Comparison of ENCODE assay signal across 19 mouse cellular contexts in the genomic region with DNA sequence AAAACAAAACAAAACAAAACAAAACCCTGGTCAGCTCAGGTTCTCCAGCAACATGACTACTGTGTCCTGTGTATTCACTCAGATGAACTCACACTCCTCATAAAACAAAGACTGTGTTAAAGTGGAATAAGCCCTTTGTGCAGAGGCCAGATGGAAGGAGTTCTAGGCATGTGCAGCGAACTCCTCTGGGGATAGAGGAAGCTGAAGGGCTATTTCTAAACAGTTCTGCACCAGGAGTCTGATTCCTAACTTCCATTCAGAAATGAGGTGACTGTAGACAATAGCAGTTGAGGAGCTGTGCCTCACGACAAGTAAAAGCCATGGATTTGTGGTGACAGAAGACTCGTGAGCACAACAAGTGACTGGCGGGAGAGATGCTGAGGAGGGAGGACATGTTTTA. TPM values are rescaled to one million over a fixed set of nuclear protein-coding genes. Genes with fewer than 3 reads are reported as not detected.
DNase-seq lines count a peak whose midpoint lies in the region; ATAC-seq and TF ChIP-seq lines count a peak whose summit lies in the region.
"Had no signal": no experiment of that assay in that cellular context is flagged by ENCODE, and none has a peak within 500 bp of the region (broad histone marks: within the 10 kb centered on the region; RNA-seq: fewer than 3 reads in every experiment).

No protein-coding gene starts in this region.

- H3K4me2 ChIP-seq in forebrain, postnatal 0 days (ENCODE audit: low read depth), result no peak overlapping the region
- 0 out of 2 replicates have a peak overlapping the region, but pooled peaks have one; percentile 27 for H3K4me2 ChIP-seq in hindbrain, embryonic 16.5 days (ENCODE audit: low read length)
- H3K4me2 ChIP-seq in midbrain, embryonic 16.5 days (ENCODE audit: low read length), result peak overlapping the region; percentile 29
- H3K4me2 ChIP-seq: embryonic facial prominence, embryonic 15.5 days; heart, embryonic 13.5 days had no signal

- TF ChIP-seq POLR2A in brain, embryonic 14.5 days (IDR thresholded peaks at IDR 0.05; ENCODE audit: borderline replicate concordance, extremely low read depth, insufficient read depth, insufficient read length, poor library complexity, severe bottlenecking), result no peak

- no peak for DNase-seq in forebrain, embryonic 10.5 days (ENCODE audit: extremely low spot score, low spot score)
- no peak for DNase-seq in forebrain, postnatal 0 days
- peak; percentile 62 for DNase-seq in brain, embryonic 14.5 days (ENCODE audit: low read depth)
- DNase-seq in layer of hippocampus, postnatal 25 days (ENCODE audit: extremely low spot score in 1 of 2, low spot score in 1 of 2), result no peak
- DNase-seq in frontal cortex, adult 2 months (ENCODE audit: extremely low spot score in 1 of 2, low spot score in 1 of 2), result no peak
- no peak for DNase-seq in layer of hippocampus, adult 9-10 months (ENCODE audit: low spot score)
- DNase-seq: adrenal gland, postnatal 36 days; cerebellum, postnatal 25 days; kidney, adult 18-20 months; kidney, postnatal 25 days; lung, postnatal 14 days had no signal

- H3K9me3 ChIP-seq in forebrain, embryonic 10.5 days, result no peaks in the 10 kb centered on the region
- H3K9me3 ChIP-seq in forebrain, postnatal 0 days (ENCODE audit: low read length), result no peaks in the 10 kb centered on the region
- H3K9me3 ChIP-seq in hindbrain, embryonic 16.5 days (ENCODE audit: control insufficient read depth, low read length), result no peaks in the 10 kb centered on the region
- H3K9me3 ChIP-seq in midbrain, embryonic 16.5 days (replicated peaks; ENCODE audit: control insufficient read depth, low read length, poor library complexity, severe bottlenecking), result no peaks in the 10 kb centered on the region
- H3K9me3 ChIP-seq: embryonic facial prominence, embryonic 15.5 days; heart, embryonic 13.5 days; limb, embryonic 12.5 days had no signal

- H3K4me3 ChIP-seq in forebrain, embryonic 10.5 days, result no peak overlapping the region
- no peak overlapping the region for H3K4me3 ChIP-seq in forebrain, postnatal 0 days (ENCODE audit: low read depth, low read length)
- no peak overlapping the region; the same call in 1 of the 2 replicates for H3K4me3 ChIP-seq in hindbrain, embryonic 16.5 days (ENCODE audit: low read length)
- peak overlapping the region; percentile 8 for H3K4me3 ChIP-seq in midbrain, embryonic 16.5 days (ENCODE audit: low read depth, low read length)
- H3K4me3 ChIP-seq: embryonic facial prominence, embryonic 15.5 days; heart, embryonic 13.5 days; left cerebral cortex, adult 2 months; limb, embryonic 12.5 days had no signal

- H3K4me1 ChIP-seq in forebrain, embryonic 10.5 days, result peaks cover 52% of the 10 kb centered on the region
- H3K4me1 ChIP-seq in forebrain, postnatal 0 days (ENCODE audit: insufficient read depth), result peaks cover 7% of the 10 kb centered on the region
- H3K4me1 ChIP-seq in hindbrain, embryonic 16.5 days (ENCODE audit: control insufficient read depth, insufficient read depth, low read depth, low read length), result peaks cover 22% of the 10 kb centered on the region
- peaks cover 30% of the 10 kb centered on the region for H3K4me1 ChIP-seq in midbrain, embryonic 16.5 days (ENCODE audit: control insufficient read depth, insufficient read depth, low read length)

- 44% methylated on average over 4 of the region's 4 CpGs for WGBS in forebrain, embryonic 10.5 days
- WGBS in forebrain, postnatal 0 days, result 33% methylated on average over 4 of the region's 4 CpGs
- WGBS in hindbrain, embryonic 16.5 days, result 22% methylated on average over 4 of the region's 4 CpGs
- 13% methylated on average over 4 of the region's 4 CpGs for WGBS in midbrain, embryonic 16.5 days

- H3K27ac ChIP-seq in forebrain, embryonic 10.5 days, result 0 out of 2 replicates have a peak overlapping the region, but pooled peaks have one; percentile 6
- no peak overlapping the region for H3K27ac ChIP-seq in forebrain, postnatal 0 days (ENCODE audit: low read depth, low read length)
- H3K27ac ChIP-seq in hindbrain, embryonic 16.5 days (ENCODE audit: low read depth, low read length), result no peak overlapping the region
- peak overlapping the region; percentile 53; the same call in 1 of the 2 replicates for H3K27ac ChIP-seq in midbrain, embryonic 16.5 days (ENCODE audit: low read length)
- H3K27ac ChIP-seq: embryonic facial prominence, embryonic 15.5 days; heart, embryonic 13.5 days; left cerebral cortex, adult 2 months; limb, embryonic 12.5 days; liver, embryonic 14.5 days had no signal

- H3K9ac ChIP-seq in forebrain, postnatal 0 days, result no peak overlapping the region
- peak overlapping the region; percentile 13; the same call in 1 of the 2 replicates for H3K9ac ChIP-seq in hindbrain, embryonic 16.5 days (ENCODE audit: low read depth, low read length)
- peak overlapping the region; percentile 40 for H3K9ac ChIP-seq in midbrain, embryonic 16.5 days (ENCODE audit: low read depth, low read length)
- H3K9ac ChIP-seq: embryonic facial prominence, embryonic 15.5 days; heart, embryonic 13.5 days; limb, embryonic 12.5 days; liver, embryonic 14.5 days had no signal

- ATAC-seq in forebrain, postnatal 0 days, result no peak
- ATAC-seq in hindbrain, embryonic 16.5 days, result no peak
- ATAC-seq in midbrain, embryonic 16.5 days, result no peak
- ATAC-seq: activated CD4-positive, CD25-positive, alpha-beta regulatory T cell, adult 4 months had no signal

- peaks cover 5% of the 10 kb centered on the region for H3K36me3 ChIP-seq in forebrain, embryonic 10.5 days (replicated peaks)
- H3K36me3 ChIP-seq in forebrain, postnatal 0 days (ENCODE audit: insufficient read depth), result no peaks in the 10 kb centered on the region
- no peaks in the 10 kb centered on the region for H3K36me3 ChIP-seq in hindbrain, embryonic 16.5 days (ENCODE audit: control insufficient read depth, insufficient read depth, low read length)
- H3K36me3 ChIP-seq in midbrain, embryonic 16.5 days (ENCODE audit: control insufficient read depth, insufficient read depth, low read length), result no peaks in the 10 kb centered on the region
- H3K36me3 ChIP-seq: embryonic facial prominence, embryonic 15.5 days had no signal

- TF ChIP-seq CTCF in forebrain, postnatal 0 days (IDR thresholded peaks at IDR 0.05; ENCODE audit: low read depth), result no peak
- TF ChIP-seq CTCF in brain, embryonic 14.5 days (IDR thresholded peaks at IDR 0.05; ENCODE audit: borderline replicate concordance, extremely low read depth, insufficient read depth, insufficient read length), result no peak

- H3K27me3 ChIP-seq in forebrain, embryonic 10.5 days (ENCODE audit: poor library complexity, severe bottlenecking), result no peaks in the 10 kb centered on the region
- H3K27me3 ChIP-seq in forebrain, postnatal 0 days (ENCODE audit: insufficient read depth, low read length), result no peaks in the 10 kb centered on the region
- no peaks in the 10 kb centered on the region for H3K27me3 ChIP-seq in hindbrain, embryonic 16.5 days (replicated peaks; ENCODE audit: control insufficient read depth, insufficient read depth, low read length)
- H3K27me3 ChIP-seq in midbrain, embryonic 16.5 days (ENCODE audit: control insufficient read depth, insufficient read depth, low read depth, low read length), result no peaks in the 10 kb centered on the region
- H3K27me3 ChIP-seq: embryonic facial prominence, embryonic 15.5 days; heart, embryonic 13.5 days; limb, embryonic 12.5 days had no signal

RNA-seq across cellular contexts. Expression of a gene that starts 2.3 kb away (rescaled TPM):
- 14.8 TPM in 2 replicates for polyA plus RNA-seq in forebrain, embryonic 10.5 days (2016; fragmentation: Nextera tagmentation; extraction: Ambion mirVana)
- 48.1 and 68.8 TPM in 2 replicates for total RNA-seq in forebrain, postnatal 0 days (2014; rRNA removed)
- 7.7 and 15.4 TPM in 2 replicates for polyA plus RNA-seq in forebrain, postnatal 0 days (2015; fragmentation: Nextera tagmentation; extraction: Ambion mirVana)
- 50.8 and 68.1 TPM in 2 replicates for polyA plus RNA-seq in brain, embryonic 14.5 days (2012; rRNA removed)
- 22.5 and 25.4 TPM in 2 replicates for polyA plus RNA-seq in hindbrain, embryonic 16.5 days (2015; fragmentation: Nextera tagmentation; extraction: Ambion mirVana)
- 27.0 and 31.1 TPM in 2 replicates for polyA plus RNA-seq in midbrain, embryonic 16.5 days (2015; fragmentation: Nextera tagmentation; extraction: Ambion mirVana)
- 100 to 1,000 TPM; 109 to 127 TPM for total RNA-seq in layer of hippocampus, postnatal 25 days (2021)
- polyA plus RNA-seq in frontal cortex, adult 2 months (2012; rRNA removed), result 44.3 and 50.3 TPM in 2 replicates

Comparison
In these comparisons a context has a peak if more than half of its experiments do, and no peak if none do; other contexts are left out.
1. H3K27ac ChIP-seq: peak in forebrain, embryonic 10.5 days (single experiment) and midbrain, embryonic 16.5 days (single experiment); none in forebrain, postnatal 0 days (single experiment) and hindbrain, embryonic 16.5 days (single experiment).